Mouse (Mus musculus): Measurements from ENCODE around the gene Ninj1. TPM values are rescaled to one million over a fixed set of nuclear protein-coding genes. Genes with fewer than 3 reads are reported as not detected.

Ninj1 gene
- polyA plus RNA-seq, 1 experiment from 2014 or later = 32.3 TPM

- H3K9me3 ChIP-seq = no peaks in the 10 kb centered on the region
- no peaks in the 10 kb centered on the region for H3K36me3 ChIP-seq
- 92% methylated on average over 7 of the region's 7 CpGs for WGBS
- 0 out of 2 replicates have a peak, but pooled peaks cover 5% of the 10 kb centered on the region for H3K4me1 ChIP-seq (replicated peaks)
- no peak overlapping the region for H3K9ac ChIP-seq
- H3K27me3 ChIP-seq = no peaks in the 10 kb centered on the region
- no peak overlapping the region for H3K4me2 ChIP-seq
- ATAC-seq (ENCODE audit: low FRiP score, low read depth) = no peak
- H3K27ac ChIP-seq (replicated peaks) = no peak overlapping the region
- no peak overlapping the region for H3K4me3 ChIP-seq
Measured at GRCm38 (mm10) chr13:49202556-49202955, 15.3 kb downstream of the Ninj1 start.

GRCm38 (mm10) chr13:49205381-49205998, 18.2 kb downstream of the Ninj1 start:
- Histone ChIP-seq H3K27me3 (no peaks in the 10 kb centered on the region), H3K9me3 (no peaks in the 10 kb centered on the region), H3K36me3 (no peaks in the 10 kb centered on the region), H3K27ac (replicated peaks) (no peak overlapping the region), H3K4me1 (replicated peaks) (0 out of 2 replicates have a peak, but pooled peaks cover 5% of the 10 kb centered on the region), H3K4me3 (no peak overlapping the region), H3K9ac (no peak overlapping the region), H3K4me2 (no peak overlapping the region)
- peak; percentile 54; the same call in 1 of the 2 replicates for ATAC-seq (ENCODE audit: low FRiP score, low read depth)
- 31% methylated on average over 13 of the region's 13 CpGs for WGBS

DNA sequence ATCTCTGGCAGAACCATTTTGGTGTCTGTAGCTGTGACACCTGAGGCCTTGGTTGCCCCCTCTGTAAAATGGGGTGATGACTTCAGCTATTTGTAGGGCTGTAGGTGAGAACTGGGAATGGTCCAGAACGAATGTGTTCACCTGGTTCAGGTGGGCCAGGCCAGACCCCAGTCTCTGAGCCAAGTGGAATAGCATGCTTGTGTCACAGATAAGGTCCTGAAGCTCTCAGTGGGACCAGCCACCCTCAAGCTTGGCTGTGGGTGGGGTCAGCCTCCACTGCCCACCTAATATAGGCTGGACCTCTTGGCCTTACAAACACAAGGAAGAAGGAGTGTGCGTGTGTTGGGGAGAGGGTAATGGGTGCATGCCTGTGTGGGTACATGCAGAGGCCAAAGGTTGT, 19.1 kb downstream of the Ninj1 start:
- H3K9ac ChIP-seq = no peak overlapping the region
- no peak overlapping the region for H3K4me2 ChIP-seq
- no peaks in the 10 kb centered on the region for H3K9me3 ChIP-seq
- 96% methylated on average over 2 of the region's 2 CpGs for WGBS
- no peak overlapping the region for H3K4me3 ChIP-seq
- H3K36me3 ChIP-seq = no peaks in the 10 kb centered on the region
- H3K27ac ChIP-seq (replicated peaks) = no peak overlapping the region
- H3K4me1 ChIP-seq (replicated peaks) = peaks cover 12% of the 10 kb centered on the region
- H3K27me3 ChIP-seq = no peaks in the 10 kb centered on the region
- no peak for ATAC-seq (ENCODE audit: low FRiP score, low read depth)

DNA sequence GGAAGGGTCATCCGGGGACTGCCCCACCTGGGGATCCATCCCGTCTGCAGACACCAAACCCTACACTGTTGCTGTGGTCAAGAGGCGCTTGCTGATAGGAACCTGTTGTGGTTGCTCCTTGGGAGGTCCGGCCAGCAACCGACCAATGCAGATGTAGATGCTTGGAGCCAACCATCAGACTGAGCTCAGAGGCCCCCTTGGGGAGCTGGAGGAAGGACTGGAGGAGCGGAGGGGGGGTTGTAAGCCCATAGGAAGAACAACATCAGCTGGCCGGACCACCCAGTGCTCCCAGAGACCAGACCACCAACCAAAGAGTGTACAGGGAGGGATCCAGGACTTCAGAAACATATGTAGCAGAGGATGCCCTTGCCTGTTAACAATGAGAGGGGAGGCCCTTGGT, 22.0 kb downstream of the Ninj1 start:
- Histone ChIP-seq H3K9me3 (no peaks in the 10 kb centered on the region), H3K4me1 (replicated peaks) (peaks cover 32% of the 10 kb centered on the region), H3K4me3 (no peak overlapping the region), H3K4me2 (no peak overlapping the region), H3K27ac (replicated peaks) (no peak overlapping the region), H3K27me3 (no peaks in the 10 kb centered on the region), H3K36me3 (no peaks in the 10 kb centered on the region), H3K9ac (no peak overlapping the region)
- WGBS = 67% methylated on average over 7 of the region's 7 CpGs
- ATAC-seq (ENCODE audit: low FRiP score, low read depth) = no peak

- ATAC-seq (ENCODE audit: low FRiP score, low read depth) = no peak
- H3K9ac ChIP-seq = no peak overlapping the region
- peaks cover 42% of the 10 kb centered on the region for H3K4me1 ChIP-seq (replicated peaks)
- H3K9me3 ChIP-seq = no peaks in the 10 kb centered on the region
- no peak overlapping the region for H3K4me3 ChIP-seq
- WGBS = 78% methylated on average over 4 of the region's 4 CpGs
- 0 out of 2 replicates have a peak overlapping the region, but pooled peaks have one; percentile 40 for H3K27ac ChIP-seq (replicated peaks)
- no peak overlapping the region for H3K4me2 ChIP-seq
- H3K36me3 ChIP-seq = no peaks in the 10 kb centered on the region
- peaks cover 7% of the 10 kb centered on the region; the same call in 1 of the 2 replicates for H3K27me3 ChIP-seq
Measured at GRCm38 (mm10) chr13:49212711-49213500, 25.6 kb downstream of the Ninj1 start.

- H3K4me2 ChIP-seq = no peak overlapping the region
- H3K27me3 ChIP-seq = peaks cover 7% of the 10 kb centered on the region; the same call in 1 of the 2 replicates
- WGBS = 47% methylated on average over 4 of the region's 4 CpGs
- peaks cover 42% of the 10 kb centered on the region for H3K4me1 ChIP-seq (replicated peaks)
- H3K36me3 ChIP-seq = no peaks in the 10 kb centered on the region
- H3K27ac ChIP-seq (replicated peaks) = peak overlapping the region; percentile 40
- peak; percentile 16; the same call in 1 of the 2 replicates for ATAC-seq (ENCODE audit: low FRiP score, low read depth)
- no peaks in the 10 kb centered on the region for H3K9me3 ChIP-seq
- H3K9ac ChIP-seq = no peak overlapping the region
- H3K4me3 ChIP-seq = no peak overlapping the region
Measured at GRCm38 (mm10) chr13:49213531-49213932, 26.2 kb downstream of the Ninj1 start.

GRCm38 (mm10) chr13:49214454-49214853, 27.2 kb downstream of the Ninj1 start:
- no peak overlapping the region for H3K27ac ChIP-seq (replicated peaks)
- no peaks in the 10 kb centered on the region for H3K9me3 ChIP-seq
- peaks cover 42% of the 10 kb centered on the region for H3K4me1 ChIP-seq (replicated peaks)
- 54% methylated on average over 3 of the region's 3 CpGs for WGBS
- H3K4me3 ChIP-seq = 0 out of 2 replicates have a peak overlapping the region, but pooled peaks have one; percentile 94
- no peak overlapping the region for H3K9ac ChIP-seq
- H3K36me3 ChIP-seq = no peaks in the 10 kb centered on the region
- H3K27me3 ChIP-seq = peaks cover 7% of the 10 kb centered on the region; the same call in 1 of the 2 replicates
- no peak for ATAC-seq (ENCODE audit: low FRiP score, low read depth)
- H3K4me2 ChIP-seq = peak overlapping the region; percentile 96

DNA sequence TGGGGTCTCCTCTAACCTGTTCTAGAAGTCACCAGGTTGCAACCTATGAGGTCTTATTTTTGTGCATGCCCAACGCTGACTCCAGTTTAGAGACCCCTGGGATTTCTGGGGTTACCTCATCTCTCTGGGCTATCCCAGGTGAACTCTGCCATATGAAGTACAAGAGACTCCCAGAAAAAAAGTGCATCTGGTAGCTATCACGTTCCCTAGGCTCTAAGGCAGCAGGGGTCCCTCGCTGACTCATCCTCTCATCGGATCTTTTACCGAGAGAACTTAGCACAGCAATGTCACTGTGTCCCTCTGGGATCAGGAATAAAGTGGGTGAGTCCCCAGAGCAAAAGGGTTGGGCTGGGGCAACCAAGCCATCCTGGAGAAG, 27.8 kb downstream of the Ninj1 start:
- WGBS = 11% methylated on average over 5 of the region's 5 CpGs
- ATAC-seq (ENCODE audit: low FRiP score, low read depth) = no peak

DNA sequence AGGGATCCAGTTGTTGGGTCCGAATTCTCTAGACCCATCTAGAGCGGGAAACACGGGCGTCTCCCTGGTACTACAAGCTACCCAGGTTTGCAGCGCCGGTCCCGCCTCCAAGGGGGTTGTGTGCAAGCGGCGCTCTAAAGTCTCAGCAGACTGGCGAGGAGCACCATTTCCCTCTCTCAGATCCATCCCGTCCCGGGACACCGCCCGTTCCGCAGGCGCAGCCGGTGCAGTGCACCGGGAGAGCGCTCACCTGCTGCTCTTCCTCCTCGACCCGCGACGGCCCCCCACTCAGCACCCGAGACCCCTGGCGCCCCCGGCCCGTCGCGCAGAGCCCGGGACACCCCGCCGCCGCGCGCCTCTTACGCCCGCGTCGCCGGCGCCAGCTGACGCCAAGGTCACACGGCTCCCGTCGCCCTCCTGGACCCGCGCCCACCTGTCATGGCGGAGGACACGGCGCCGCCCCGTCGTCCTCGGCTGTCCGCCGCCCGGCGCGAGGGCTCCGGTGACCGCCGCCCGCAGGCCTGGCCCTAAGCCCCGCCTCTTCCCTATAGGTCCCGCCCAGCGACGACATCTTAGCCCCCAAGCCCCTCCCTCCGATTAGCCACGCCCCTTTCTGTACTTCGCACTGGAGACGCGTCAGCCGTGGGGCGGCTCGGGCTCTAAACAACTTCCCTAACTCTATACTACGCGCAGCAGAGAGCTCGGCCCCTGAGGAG, 28.4 kb downstream of the Ninj1 start, which contains the start of gene Card19:
Gene Card19, minus strand, starts transcription at position 534 of the 716 bp plus-strand sequence.
- peak within 1 kb of the TSS; percentile 96 for H3K4me2 ChIP-seq
- WGBS = under 1% methylated on average over 76 of the region's 78 CpGs

More for the DNA sequence above, 27.8 kb downstream of the Ninj1 start:
- Histone ChIP-seq H3K27ac (replicated peaks) (peak overlapping the region; percentile 74), H3K9me3 (no peaks in the 10 kb centered on the region), H3K36me3 (no peaks in the 10 kb centered on the region), H3K4me1 (replicated peaks) (peaks cover 42% of the 10 kb centered on the region), H3K9ac (peak overlapping the region; percentile 81), H3K4me2 (peak overlapping the region; percentile 96), H3K4me3 (peak overlapping the region; percentile 94), H3K27me3 (peaks cover 7% of the 10 kb centered on the region; the same call in 1 of the 2 replicates)

DNA sequence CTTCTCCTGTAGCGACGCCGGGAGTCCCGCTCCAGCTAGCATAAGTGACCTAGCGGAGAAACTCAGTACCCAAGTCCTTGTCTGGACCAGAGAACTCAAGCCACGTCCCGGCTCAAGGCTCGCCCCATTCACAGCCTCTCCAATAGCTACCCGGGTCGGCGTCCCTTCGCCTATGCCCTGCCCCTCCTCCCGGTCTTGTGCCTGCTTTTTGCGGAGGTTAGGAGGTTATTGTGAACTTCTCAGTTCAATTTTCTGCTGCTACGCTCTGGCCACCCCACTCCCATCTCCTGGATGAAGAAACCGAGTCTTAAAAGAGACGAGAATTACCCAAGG, 28.9 kb downstream of the Ninj1 start:
- whole genome bisulfite sequencing = 2% methylated on average over 17 of the region's 17 CpGs

More for the DNA sequence above, 28.4 kb downstream of the Ninj1 start, which contains the start of gene Card19:
- Histone ChIP-seq H3K27me3 (peaks cover 7% of the 10 kb centered on the region; the same call in 1 of the 2 replicates), H3K36me3 (no peaks in the 10 kb centered on the region), H3K9me3 (no peaks in the 10 kb centered on the region), H3K9ac (peak within 1 kb of the TSS; percentile 81), H3K4me3 (peak within 1 kb of the TSS; percentile 94), H3K4me1 (replicated peaks) (peaks cover 41% of the 10 kb centered on the region), H3K27ac (replicated peaks) (peak within 1 kb of the TSS; percentile 74)
- ATAC-seq (ENCODE audit: low FRiP score, low read depth) = peak; percentile 85

GRCm38 (mm10) chr13:49216808-49217561, 29.7 kb downstream of the Ninj1 start:
- H3K4me1 ChIP-seq (replicated peaks) = peaks cover 28% of the 10 kb centered on the region
- no peak for ATAC-seq (ENCODE audit: low FRiP score, low read depth)
- H3K27me3 ChIP-seq = peaks cover 7% of the 10 kb centered on the region; the same call in 1 of the 2 replicates
- no peak overlapping the region for H3K4me3 ChIP-seq
- no peak overlapping the region for H3K27ac ChIP-seq (replicated peaks)
- H3K36me3 ChIP-seq = no peaks in the 10 kb centered on the region
- no peak overlapping the region for H3K4me2 ChIP-seq
- 62% methylated on average over 9 of the region's 9 CpGs for WGBS
- H3K9ac ChIP-seq = no peak overlapping the region
- H3K9me3 ChIP-seq = no peaks in the 10 kb centered on the region

More for the DNA sequence above, 28.9 kb downstream of the Ninj1 start:
- peaks cover 7% of the 10 kb centered on the region; the same call in 1 of the 2 replicates for H3K27me3 ChIP-seq
- peak overlapping the region; percentile 94 for H3K4me3 ChIP-seq
- peak overlapping the region; percentile 74 for H3K27ac ChIP-seq (replicated peaks)
- no peak for ATAC-seq (ENCODE audit: low FRiP score, low read depth)
- peaks cover 36% of the 10 kb centered on the region for H3K4me1 ChIP-seq (replicated peaks)
- peak overlapping the region; percentile 81; the same call in 1 of the 2 replicates for H3K9ac ChIP-seq
- H3K9me3 ChIP-seq = no peaks in the 10 kb centered on the region
- no peaks in the 10 kb centered on the region for H3K36me3 ChIP-seq
- H3K4me2 ChIP-seq = peak overlapping the region; percentile 96
